Mouse (Mus musculus) heart, postnatal 14 days (tissue): ENCODE measurements at regions not wholly inside any gene's neighbourhood (a gene's known extent, or its start where the extent isn't known, plus 50 kb on each side); places are given as distances from the start of the nearest gene placed in this dataset.

ENCODE experiments used
- DNase-seq, 2 experiments: peaks; one replicate each; pipeline ENCODE4 v3.0.0; 2021 to 2022
- intact Hi-C: fragments of 180-260 bp; cut with DNase I; formaldehyde crosslinking; loops from one replicate; pipeline ENCODE4 v1.15.1; 2025

DNA sequence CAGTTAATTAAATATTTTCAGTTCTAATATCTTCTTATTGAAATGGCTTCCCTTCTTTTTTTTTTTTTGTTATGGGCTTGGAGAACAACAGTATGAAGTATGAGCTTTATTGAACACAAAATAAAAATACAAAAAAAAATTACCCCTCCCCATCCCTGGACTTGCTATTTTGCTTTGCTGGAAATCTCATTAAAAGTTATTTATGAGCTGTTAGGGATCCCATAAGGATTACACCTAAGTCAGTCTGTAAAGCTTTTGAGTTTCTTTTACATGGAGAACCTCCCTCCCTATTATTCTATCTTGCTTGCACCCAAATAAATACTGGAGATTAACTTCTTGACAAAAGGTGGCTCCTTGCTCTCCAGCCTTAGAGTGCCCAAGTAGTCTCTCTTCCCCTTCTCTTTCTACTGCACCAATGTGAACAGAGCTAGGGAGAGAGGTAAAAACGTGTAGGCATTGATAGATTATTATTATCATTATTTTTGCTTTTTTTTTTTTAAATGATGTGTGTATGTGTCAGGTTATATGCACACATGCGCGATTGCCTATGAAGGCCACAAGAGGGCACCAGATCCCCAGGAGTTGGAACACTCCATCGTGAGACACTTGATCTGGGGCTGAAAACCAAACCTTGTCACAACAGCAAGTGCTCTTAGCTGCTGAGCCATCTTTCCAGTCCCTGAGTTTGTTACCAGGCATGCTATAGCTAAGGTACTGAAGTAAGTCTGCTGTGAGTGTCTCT lies 186.6 kb upstream of the Habp2 start:
- intact Hi-C loops, result no loop called here
- no peak for DNase-seq

GRCm38 (mm10) chr19:56102454-56103080 lies 184.4 kb upstream of the Habp2 start:
- intact Hi-C loops, result no loop called here
- no peak for DNase-seq

- intact Hi-C loops, result no loop called here
These were observed 181.9 kb upstream of the Habp2 start for GRCm38 (mm10) chr19:56105073-56105451.

GRCm38 (mm10) chr19:56105452-56106091 lies 181.4 kb upstream of the Habp2 start:
- intact Hi-C loops, result no loop called here
- DNase-seq, result no peak

More at GRCm38 (mm10) chr19:56105073-56105451, 181.9 kb upstream of the Habp2 start:
- peak in 1 of 2 experiments; percentile 8 for DNase-seq

DNA sequence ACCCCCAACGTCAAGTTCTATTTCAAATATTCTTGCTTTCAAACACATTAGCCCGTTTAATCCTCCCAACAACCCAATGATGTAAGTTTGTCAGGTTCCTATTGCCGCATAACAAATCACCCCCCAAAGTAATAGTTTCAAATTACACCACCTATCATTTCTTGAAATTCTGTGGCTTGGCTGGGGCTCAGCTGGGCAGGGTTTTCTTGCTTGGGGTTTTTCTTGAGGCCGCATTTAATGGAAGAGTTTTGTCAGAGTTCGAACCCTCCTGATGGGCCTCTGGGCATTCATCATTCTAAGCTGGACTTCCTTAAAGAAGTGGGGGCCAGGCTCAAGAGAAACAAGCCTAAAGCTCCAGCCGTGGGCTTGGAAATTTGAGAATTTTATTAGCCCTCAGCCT lies 178.1 kb upstream of the Habp2 start:
- DNase-seq, result no peak
- intact Hi-C loops, result no loop called here

GRCm38 (mm10) chr19:56115552-56116284 lies 171.2 kb upstream of the Habp2 start:
- DNase-seq, result peak in 1 of 2 experiments; percentile 32
- intact Hi-C loops, result no loop called here

- intact Hi-C loops, result no loop called here
These were observed 170.7 kb upstream of the Habp2 start for GRCm38 (mm10) chr19:56116285-56116680.

GRCm38 (mm10) chr19:56120723-56121122 lies 166.2 kb upstream of the Habp2 start:
- no peak for DNase-seq

More at GRCm38 (mm10) chr19:56116285-56116680, 170.7 kb upstream of the Habp2 start:
- peak in 1 of 2 experiments; percentile 10 for DNase-seq

GRCm38 (mm10) chr19:56122186-56122585 lies 164.8 kb upstream of the Habp2 start:
- DNase-seq, result no peak
- intact Hi-C loops, result no loop called here

More at GRCm38 (mm10) chr19:56120723-56121122, 166.2 kb upstream of the Habp2 start:
- intact Hi-C loops, result no loop called here

- no peak for DNase-seq
- intact Hi-C loops, result loop anchor here (5.0 to 10.0 kb wide), 4 partner anchors 126 to 584 kb away; partner anchors contain the start of gene Tcf7l2
These were observed 155.4 kb upstream of the Habp2 start for GRCm38 (mm10) chr19:56131556-56131955.

GRCm38 (mm10) chr19:56132911-56133562 lies 153.9 kb upstream of the Habp2 start:
- intact Hi-C loops, result loop anchor here (5.0 to 10.0 kb wide), 4 partner anchors 124 to 586 kb away; partner anchors contain the start of gene Tcf7l2
- no peak for DNase-seq

- intact Hi-C loops, result loop anchor here (5.0 to 10.0 kb wide), 4 partner anchors 124 to 586 kb away; partner anchors contain the start of gene Tcf7l2
- DNase-seq, result no peak
These were observed 153.4 kb upstream of the Habp2 start for GRCm38 (mm10) chr19:56133565-56133964.

GRCm38 (mm10) chr19:56134081-56134818 lies 152.7 kb upstream of the Habp2 start:
- peak; percentile 75 to 84 for DNase-seq
- intact Hi-C loops, result loop anchor here (2.0 to 10.0 kb wide), 6 partner anchors 123 to 797 kb away; partner anchors contain the start of gene Tcf7l2

GRCm38 (mm10) chr19:56135306-56135928 lies 151.5 kb upstream of the Habp2 start:
- intact Hi-C loops, result loop anchor here (2.0 to 10.0 kb wide), 4 partner anchors 241 to 799 kb away; partner anchors contain the start of gene Tcf7l2
- DNase-seq, result peak in 1 of 2 experiments; percentile 22

- intact Hi-C loops, result no loop called here
- no peak for DNase-seq
These were observed 146.4 kb upstream of the Habp2 start for GRCm38 (mm10) chr19:56140540-56140939.

DNA sequence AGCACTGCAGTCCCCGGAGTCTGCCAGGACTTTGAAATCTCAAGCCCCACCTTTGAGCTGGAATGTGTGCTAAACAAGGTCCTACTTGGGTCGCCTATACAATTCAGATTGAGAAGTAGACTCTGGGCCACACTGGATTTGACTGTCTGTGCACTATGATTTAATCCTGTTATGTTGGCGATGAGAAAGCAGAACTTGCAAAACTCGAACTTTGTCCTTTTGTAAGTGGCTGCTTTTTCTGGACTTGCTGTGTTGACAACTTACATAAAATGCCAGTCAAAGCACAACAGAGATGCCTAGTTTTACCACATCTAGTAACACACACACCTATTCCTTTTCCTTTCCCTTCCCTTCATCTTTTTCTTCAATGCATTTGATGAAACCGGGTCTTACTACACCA lies 142.7 kb upstream of the Habp2 start:
- intact Hi-C loops, result no loop called here
- no peak for DNase-seq

DNA sequence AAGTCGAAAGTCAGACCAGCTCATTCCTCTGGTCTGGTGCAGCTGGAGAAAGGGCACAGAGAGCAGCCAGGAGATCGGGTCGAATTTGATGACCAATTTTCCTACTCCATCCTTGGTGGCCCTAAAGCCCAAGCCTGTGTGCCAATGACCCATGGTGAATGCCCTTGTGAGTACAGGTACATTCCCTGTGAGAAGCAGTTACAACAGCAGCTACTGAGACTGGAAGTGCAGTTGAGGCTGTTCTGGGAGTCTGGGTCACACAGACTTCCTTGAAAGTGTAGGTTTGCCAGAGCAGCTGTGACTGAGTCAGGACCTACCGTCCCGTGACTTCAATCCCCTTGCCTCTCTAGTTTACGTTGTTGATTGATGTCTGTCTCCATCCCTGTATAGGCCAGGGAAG lies 129.8 kb upstream of the Habp2 start:
- intact Hi-C loops, result no loop called here
- DNase-seq, result no peak

GRCm38 (mm10) chr19:56162156-56162555 lies 124.8 kb upstream of the Habp2 start:
- peak; percentile 53 to 67 for DNase-seq
- intact Hi-C loops, result no loop called here
